Mouse (Mus musculus) liver, embryonic 14.5 days (tissue): ENCODE results near the gene Gm11541. TPM values are rescaled to one million over a fixed set of nuclear protein-coding genes. Genes with fewer than 3 reads are reported as not detected.

Source experiments
- ATAC-seq: fragments of 200-750 bp; cut with Nextera tagmentation; 2 replicates; pipeline ENCODE4 v1.8.0; 2017; ENCODE audit warnings: moderate number of reproducible peaks, mild to moderate bottlenecking, moderate library complexity; ENCODE audit not compliant: insufficient read depth
- DNase-seq, 3 experiments: peaks; one replicate each; pipeline ENCODE4 v3.0.0-alpha.2; 2012 to 2013; ENCODE audit warnings: low read depth in 3 of 3, low spot score in 3 of 3
- H3K27ac ChIP-seq: fragments of 300-500 bp; sonication (generic); 2 replicates; pipeline ENCODE4 v1.5.1; 2014; ENCODE audit warnings: moderate library complexity, mild to moderate bottlenecking, control low read depth, inconsistent platforms
- H3K27me3 ChIP-seq: fragments of 300-500 bp; sonication (generic); 2 replicates; pipeline ENCODE4 v1.6.1; 2014; ENCODE audit warnings: mild to moderate bottlenecking, low read length, moderate library complexity; ENCODE audit not compliant: control insufficient read depth, insufficient read depth
- H3K36me3 ChIP-seq: fragments of 300-500 bp; sonication (generic); replicated peaks from 2 replicates; pipeline ENCODE4 v1.6.1; 2014; ENCODE audit warnings: low read depth; ENCODE audit not compliant: control insufficient read depth, insufficient read depth
- H3K4me1 ChIP-seq, 2 experiments: fragments of 200-500 bp in 1 of 2; fragments of 300-500 bp in 1 of 2; sonication (generic) in 1 of 2; replicated peaks; 2 replicates each; pipeline ENCODE4 v1.6.1; 2012 to 2014; ENCODE audit warnings: antibody characterized with exemption in 1 of 2, inconsistent platforms in 1 of 2, low read length in 1 of 2; ENCODE audit not compliant: control insufficient read depth in 2 of 2, insufficient read depth in 2 of 2
- H3K4me2 ChIP-seq: fragments of 300-500 bp; sonication (generic); 2 replicates; pipeline ENCODE4 v1.6.1; 2014; ENCODE audit warnings: low read depth, mild to moderate bottlenecking, control low read depth, moderate library complexity
- H3K4me3 ChIP-seq, 2 experiments: fragments of 200-500 bp in 1 of 2; fragments of 300-500 bp in 1 of 2; sonication (generic) in 1 of 2; 2 replicates each; pipeline ENCODE4 v1.5.1; 2012 to 2014; ENCODE audit warnings: low read depth in 2 of 2, low read length in 2 of 2, mild to moderate bottlenecking in 2 of 2, control low read depth in 1 of 2, inconsistent platforms in 1 of 2, moderate library complexity in 1 of 2; ENCODE audit not compliant: insufficient read depth in 1 of 2
- H3K9ac ChIP-seq: fragments of 300-500 bp; sonication (generic); replicated peaks from 2 replicates; pipeline ENCODE4 v1.6.1; 2014; ENCODE audit warnings: mild to moderate bottlenecking, control low read depth, moderate library complexity
- H3K9me3 ChIP-seq: fragments of 300-500 bp; sonication (generic); 2 replicates; pipeline ENCODE4 v1.6.1; 2016; ENCODE audit warnings: low read length, mixed read lengths; ENCODE audit not compliant: control insufficient read depth
- CTCF ChIP-seq: IDR thresholded peaks from 2 replicates; pipeline ENCODE4 v1.5.1; 2016; ENCODE audit warnings: antibody characterized with exemption, low read depth, control low read depth
- EP300 ChIP-seq: IDR thresholded peaks from 2 replicates; pipeline ENCODE4 v1.6.1; 2016; ENCODE audit warnings: antibody characterized with exemption, low read depth
- WGBS: fragments of 180-500 bp; shearing (Covaris S2); extraction: QIAGEN DNeasy Blood & Tissue Kit; methylation state at CpG from one replicate; pipeline ENCODE4 v1.1.7; 2014; ENCODE audit not compliant: insufficient replicate concordance; 5-methylcytosine and 5-hydroxymethylcytosine counted together
- polyA plus RNA-seq, 2 experiments: library from polyadenylated mRNA; depleted of rRNA in 1 of 2; stranded (reverse) in 1 of 2; unstranded in 1 of 2; fragments of >200 nt; fragmentation: Nextera tagmentation in 1 of 2; extraction: Ambion mirVana in 1 of 2; gene quantifications; 2 replicates each; pipeline versions ENCODE4 v1.2.1 to v1.2.3; 2012 to 2014

The Gm11541 gene
- polyA plus RNA-seq, 2 experiments: not detected

GRCm38 (mm10) chr11:94731229-94731628 lies 26.9 kb upstream of the Gm11541 start:
- H3K9me3 ChIP-seq: no peaks in the 10 kb centered on the region
- no peaks in the 10 kb centered on the region for H3K4me1 ChIP-seq
- no peak for ATAC-seq
- no peak overlapping the region for H3K4me3 ChIP-seq
- H3K27me3 ChIP-seq: no peaks in the 10 kb centered on the region
- no peak overlapping the region for H3K4me2 ChIP-seq
- no peaks in the 10 kb centered on the region for H3K36me3 ChIP-seq
- no peak for DNase-seq
- TF ChIP-seq CTCF: no peak
- no peak for TF ChIP-seq EP300
- 67% methylated on average over 12 of the region's 12 CpGs for WGBS
- H3K9ac ChIP-seq: no peak overlapping the region
- H3K27ac ChIP-seq: no peak overlapping the region

GRCm38 (mm10) chr11:94730261-94730660 lies 26.0 kb upstream of the Gm11541 start:
- no peak for ATAC-seq
- H3K9ac ChIP-seq: no peak overlapping the region
- H3K27me3 ChIP-seq: no peaks in the 10 kb centered on the region
- 19% methylated on average over 5 of the region's 5 CpGs for WGBS
- TF ChIP-seq CTCF (peak; percentile 67), EP300 (no peak)
- H3K27ac ChIP-seq: no peak overlapping the region
- DNase-seq: peak; percentile 12 to 38 (median 23)
- H3K4me3 ChIP-seq: no peak overlapping the region
- no peak overlapping the region for H3K4me2 ChIP-seq
- no peaks in the 10 kb centered on the region for H3K36me3 ChIP-seq
- H3K4me1 ChIP-seq: no peaks in the 10 kb centered on the region
- H3K9me3 ChIP-seq: no peaks in the 10 kb centered on the region

GRCm38 (mm10) chr11:94729565-94729964 lies 25.3 kb upstream of the Gm11541 start:
- 16% methylated on average over 4 of the region's 4 CpGs for WGBS
- H3K36me3 ChIP-seq: no peaks in the 10 kb centered on the region

GRCm38 (mm10) chr11:94728545-94728944 lies 24.2 kb upstream of the Gm11541 start:
- Histone ChIP-seq H3K4me1 (no peaks in the 10 kb centered on the region), H3K27me3 (no peaks in the 10 kb centered on the region), H3K27ac (no peak overlapping the region), H3K36me3 (no peaks in the 10 kb centered on the region), H3K9me3 (no peaks in the 10 kb centered on the region), H3K4me2 (no peak overlapping the region), H3K9ac (no peak overlapping the region), H3K4me3 (no peak overlapping the region)
- no peak for TF ChIP-seq EP300
- TF ChIP-seq CTCF: no peak
- WGBS: 49% methylated on average over 3 of the region's 3 CpGs
- no peak for ATAC-seq
- no peak for DNase-seq

More at GRCm38 (mm10) chr11:94729565-94729964, 25.3 kb upstream of the Gm11541 start:
- no peak for ATAC-seq
- DNase-seq: no peak
- 0 out of 2 replicates have a peak, but pooled peaks have one; percentile 13 for TF ChIP-seq CTCF
- TF ChIP-seq EP300: no peak
- H3K9ac ChIP-seq: no peak overlapping the region
- H3K27me3 ChIP-seq: no peaks in the 10 kb centered on the region
- no peaks in the 10 kb centered on the region for H3K9me3 ChIP-seq
- no peaks in the 10 kb centered on the region for H3K4me1 ChIP-seq
- H3K27ac ChIP-seq: no peak overlapping the region
- H3K4me2 ChIP-seq: no peak overlapping the region
- H3K4me3 ChIP-seq: no peak overlapping the region

GRCm38 (mm10) chr11:94727306-94727705 lies 23.0 kb upstream of the Gm11541 start:
- TF ChIP-seq EP300 (no peak), CTCF (no peak)

More at GRCm38 (mm10) chr11:94727306-94727705, 23.0 kb upstream of the Gm11541 start:
- DNase-seq (no peak), ATAC-seq (no peak)
- no peak overlapping the region for H3K27ac ChIP-seq
- no peak overlapping the region for H3K4me3 ChIP-seq
- H3K9me3 ChIP-seq: no peaks in the 10 kb centered on the region
- no peaks in the 10 kb centered on the region for H3K4me1 ChIP-seq
- no peaks in the 10 kb centered on the region for H3K27me3 ChIP-seq
- 72% methylated on average over 3 of the region's 3 CpGs for WGBS
- no peak overlapping the region for H3K4me2 ChIP-seq
- H3K9ac ChIP-seq: no peak overlapping the region
- no peaks in the 10 kb centered on the region for H3K36me3 ChIP-seq
